Mouse (Mus musculus) T-helper 17 cell (primary cell): ENCODE measurements at regions not wholly inside any gene's neighbourhood (a gene's known extent, or its start where the extent isn't known, plus 50 kb on each side); places are given as distances from the start of the nearest gene placed in this dataset.

Experiments used
- in situ Hi-C, 2 experiments: fragments of 300-600 bp; cut with MboI, MseI; formaldehyde crosslinking; loops; 1 replicate in 1 of 2; 2 replicates in 1 of 2; pipeline ENCODE4 v1.15.1; 2025; ENCODE audit warnings: high pct_unique_total_duplicates in 2 of 2

DNA sequence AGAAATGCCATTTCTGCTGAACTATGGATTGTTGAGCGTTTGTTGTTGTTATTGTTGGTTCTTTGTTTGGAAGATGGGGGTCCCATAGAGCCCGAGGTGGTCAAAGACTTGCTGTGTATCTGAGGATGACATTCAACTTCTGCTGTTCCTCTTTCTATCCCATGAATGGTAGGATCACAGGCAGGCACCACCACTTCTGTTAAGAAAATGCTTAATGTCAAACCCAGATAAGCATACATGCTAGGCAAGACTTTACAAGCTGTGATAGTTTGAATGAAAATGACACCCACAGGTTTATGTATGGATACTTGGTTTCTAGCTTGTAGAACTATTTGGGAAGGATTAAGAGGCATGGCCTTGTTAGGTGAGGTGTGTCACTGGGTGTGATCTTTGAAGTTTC is 330.2 kb upstream of the Trib2 start:
- in situ Hi-C loops = no loop called here

DNA sequence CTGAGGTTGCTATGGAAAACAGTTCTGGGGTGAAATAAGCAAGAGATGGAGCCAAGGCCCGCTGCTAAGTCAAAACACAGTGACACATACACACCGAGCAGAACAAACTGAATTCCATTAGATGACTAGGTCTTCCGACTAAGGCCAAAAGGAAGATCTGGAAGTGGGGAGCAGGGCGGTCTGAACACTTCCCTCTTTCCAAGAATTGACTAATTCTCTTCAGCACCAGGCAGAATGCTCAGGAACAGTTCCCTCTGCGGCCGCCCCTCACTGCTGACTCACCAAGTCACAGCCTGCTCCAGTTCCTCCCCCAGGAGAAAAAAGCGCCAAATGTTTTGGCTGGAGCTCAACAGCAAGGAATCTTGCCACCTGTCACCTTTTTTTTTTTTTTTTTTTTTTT is 328.9 kb upstream of the Trib2 start:
- in situ Hi-C loops = no loop called here

DNA sequence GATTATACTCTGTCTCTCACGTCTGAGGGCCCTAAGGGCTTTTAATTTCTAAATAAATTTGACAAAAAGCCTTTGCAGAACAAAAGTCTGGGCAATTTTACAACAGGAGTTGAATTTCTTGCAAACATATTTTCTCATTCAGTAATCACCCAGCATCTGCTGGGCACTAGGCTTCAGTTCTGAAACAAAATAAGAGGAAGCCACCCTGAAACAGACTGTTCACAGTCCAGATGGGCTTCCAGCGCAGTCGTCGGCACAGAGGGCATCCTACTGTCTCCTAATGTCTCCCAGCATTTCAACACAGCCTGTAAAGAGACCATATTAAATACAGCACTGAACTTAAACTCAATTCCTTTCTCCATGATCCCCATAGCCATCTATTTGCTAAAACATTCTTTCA is 324.5 kb upstream of the Trib2 start:
- in situ Hi-C loops = no loop called here

DNA sequence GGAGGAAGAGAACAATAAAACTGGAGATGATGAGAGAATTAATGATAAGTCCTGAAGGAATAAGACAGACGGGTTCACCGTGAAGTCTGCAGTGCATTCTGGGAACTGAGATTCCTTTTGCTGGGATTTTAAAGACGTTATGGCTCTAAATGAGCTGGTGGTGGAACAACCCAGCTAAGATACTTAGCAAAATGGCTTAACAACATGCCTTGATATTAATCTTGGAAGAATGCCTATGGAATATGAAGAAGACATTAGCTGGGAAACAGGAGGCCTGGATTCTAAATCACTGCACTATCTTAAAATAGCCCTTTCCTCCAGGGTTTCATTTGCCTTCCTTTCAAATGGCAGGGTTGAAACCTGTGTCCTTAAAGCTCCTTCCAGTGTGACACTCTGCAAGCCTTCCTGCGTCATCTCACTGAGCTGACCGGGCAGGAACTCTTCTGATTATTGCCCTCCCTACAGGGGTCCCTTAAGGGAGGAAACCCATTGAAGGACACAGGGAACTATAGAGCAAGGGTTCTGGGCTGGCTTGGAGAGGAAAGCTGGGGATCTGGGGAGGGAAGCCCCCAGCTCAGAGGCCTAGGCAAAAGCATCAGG is 323.9 kb upstream of the Trib2 start:
- in situ Hi-C loops = no loop called here

DNA sequence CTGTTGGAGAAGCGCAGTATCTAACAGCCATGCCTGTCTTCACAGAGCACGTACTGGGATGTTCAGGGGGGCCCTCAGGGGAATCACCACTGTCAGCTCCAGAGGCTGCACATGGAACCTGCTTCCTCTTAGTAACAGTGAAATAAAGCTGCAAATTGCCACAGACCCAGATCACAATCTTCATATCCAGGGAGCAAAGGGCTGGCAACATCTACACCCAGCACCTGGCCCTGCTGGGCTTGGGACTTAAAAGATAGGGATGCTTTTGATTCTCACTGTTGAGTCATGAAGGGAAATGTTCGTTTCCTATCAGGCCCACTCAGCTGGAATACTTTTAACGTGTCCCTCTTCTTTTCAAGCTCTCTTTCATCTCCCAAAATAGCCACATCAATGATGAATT is 322.4 kb upstream of the Trib2 start:
- in situ Hi-C loops = no loop called here

DNA sequence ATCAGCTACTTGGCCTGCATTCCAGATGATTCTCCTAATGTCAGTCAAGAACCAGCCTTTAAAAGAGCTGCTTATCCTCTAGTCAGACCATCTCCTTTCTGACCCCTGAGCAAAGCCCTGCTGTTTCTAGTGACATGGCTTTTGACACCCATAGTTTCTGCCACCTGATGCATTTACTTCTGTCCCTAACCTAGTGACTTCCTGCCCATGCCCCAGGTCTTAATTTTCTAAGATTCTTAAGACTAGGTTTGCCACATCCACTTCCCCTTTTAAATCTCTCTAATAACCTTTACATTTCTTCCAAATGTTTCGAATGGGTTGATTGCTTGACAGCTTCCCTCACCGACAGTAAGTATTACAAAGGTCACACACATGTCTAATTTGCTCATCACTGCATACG is 321.1 kb upstream of the Trib2 start:
- in situ Hi-C loops = no loop called here

DNA sequence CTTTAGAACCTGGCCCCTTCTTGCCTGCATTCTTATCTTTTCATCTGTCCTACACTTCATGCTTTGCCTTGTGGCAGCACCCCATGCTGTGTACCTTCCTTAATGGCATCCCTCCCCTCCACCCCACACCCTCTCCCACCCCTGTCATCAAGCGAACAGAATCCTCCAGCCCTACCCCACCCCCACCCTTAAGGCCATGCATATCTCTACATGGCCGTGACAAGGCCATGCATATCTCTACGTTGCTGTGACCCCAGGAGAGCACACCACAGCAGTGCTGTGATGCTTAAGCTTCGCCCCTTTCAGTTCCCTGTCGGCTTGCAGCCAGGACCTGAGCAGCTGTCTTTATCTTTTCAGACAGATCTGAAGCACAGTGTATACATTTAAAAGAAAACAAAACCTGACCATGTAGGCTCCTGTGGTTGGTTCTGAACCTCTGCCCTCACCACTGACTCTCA is 319.5 kb upstream of the Trib2 start:
- in situ Hi-C loops = no loop called here

DNA sequence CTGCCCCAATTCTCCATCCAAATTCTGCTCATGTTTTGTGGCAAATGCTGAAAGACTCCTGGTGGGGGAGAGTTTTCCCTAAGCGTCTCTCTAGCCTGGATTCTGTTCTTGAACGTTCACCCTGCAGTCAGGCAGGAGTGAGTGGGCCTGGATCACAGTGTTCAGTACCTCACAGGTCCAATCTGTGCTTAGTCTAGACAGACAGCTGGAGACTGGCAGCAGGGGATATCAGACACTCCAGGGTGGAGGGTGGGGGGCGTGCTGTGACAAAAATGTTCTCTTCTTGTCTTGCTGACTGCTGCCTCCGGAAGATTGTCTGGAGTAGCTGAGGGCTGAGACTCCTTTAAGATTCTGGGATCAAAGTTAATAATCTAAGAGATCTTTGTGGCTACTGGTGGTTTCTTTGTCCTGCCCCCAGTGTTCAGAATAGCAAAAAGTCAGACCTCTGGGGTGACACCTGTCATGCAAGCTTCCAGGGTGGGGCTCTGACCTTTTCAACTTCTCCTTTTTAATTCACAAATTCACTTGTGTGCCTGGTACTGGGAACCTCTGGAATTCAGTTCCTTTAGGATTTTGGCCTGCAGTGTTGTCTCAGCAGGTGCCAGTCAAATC is 319.0 kb upstream of the Trib2 start:
- in situ Hi-C loops = no loop called here

DNA sequence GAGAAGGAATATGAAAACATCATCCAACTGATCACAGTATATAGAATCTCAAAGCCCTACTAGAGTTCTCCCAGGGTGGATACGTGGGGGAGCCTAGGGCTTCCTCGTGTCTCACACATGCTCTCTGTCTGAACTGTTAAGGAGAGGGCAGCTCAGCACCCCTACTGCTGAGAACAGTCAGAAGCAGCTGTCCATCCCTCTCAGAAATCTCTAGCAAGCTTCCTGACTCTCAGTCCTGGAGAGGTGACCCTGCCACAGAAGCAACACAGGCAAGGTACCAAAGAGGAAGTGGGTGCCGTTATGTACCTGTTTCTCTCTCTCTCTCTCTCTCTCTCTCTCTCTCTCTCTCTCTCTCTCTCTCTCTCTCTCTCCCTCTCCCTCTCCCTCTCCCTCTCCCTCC is 317.7 kb upstream of the Trib2 start:
- in situ Hi-C loops = no loop called here

DNA sequence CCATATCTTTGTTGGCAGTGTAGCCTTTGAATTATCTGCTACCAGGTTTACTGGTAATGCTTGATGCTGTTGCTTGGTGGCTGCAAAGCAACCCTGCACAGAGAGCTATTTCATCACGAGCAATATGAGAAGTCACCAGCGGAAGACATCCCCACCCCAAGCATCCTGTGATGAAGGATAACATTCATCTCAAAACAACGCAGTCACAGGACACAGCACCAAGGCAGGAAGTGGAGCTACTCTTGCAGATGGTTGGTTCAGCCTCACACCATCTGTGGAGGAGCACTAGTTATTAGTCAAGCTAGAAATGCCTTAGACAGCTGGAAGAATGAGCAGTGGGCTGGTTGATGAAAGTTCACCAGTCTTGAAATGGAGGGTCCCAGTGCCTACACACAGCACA is 316.5 kb upstream of the Trib2 start:
- in situ Hi-C loops = no loop called here

DNA sequence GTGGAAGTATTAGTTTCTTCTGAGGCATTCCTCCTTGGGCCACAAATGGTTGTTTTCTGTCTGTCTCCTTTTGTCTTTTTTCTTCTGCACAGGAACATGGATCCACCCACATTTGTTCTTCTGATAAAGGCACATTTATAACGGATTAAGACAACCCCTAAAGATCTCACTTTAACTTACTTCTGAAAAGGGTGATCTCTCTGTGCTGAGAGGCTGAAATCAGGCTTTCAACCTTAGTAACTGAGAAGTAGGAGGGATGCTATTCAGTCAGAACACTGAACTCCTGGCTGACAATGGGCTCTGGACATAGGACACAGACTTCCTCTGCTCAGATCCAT is 315.0 kb upstream of the Trib2 start:
- in situ Hi-C loops = no loop called here

DNA sequence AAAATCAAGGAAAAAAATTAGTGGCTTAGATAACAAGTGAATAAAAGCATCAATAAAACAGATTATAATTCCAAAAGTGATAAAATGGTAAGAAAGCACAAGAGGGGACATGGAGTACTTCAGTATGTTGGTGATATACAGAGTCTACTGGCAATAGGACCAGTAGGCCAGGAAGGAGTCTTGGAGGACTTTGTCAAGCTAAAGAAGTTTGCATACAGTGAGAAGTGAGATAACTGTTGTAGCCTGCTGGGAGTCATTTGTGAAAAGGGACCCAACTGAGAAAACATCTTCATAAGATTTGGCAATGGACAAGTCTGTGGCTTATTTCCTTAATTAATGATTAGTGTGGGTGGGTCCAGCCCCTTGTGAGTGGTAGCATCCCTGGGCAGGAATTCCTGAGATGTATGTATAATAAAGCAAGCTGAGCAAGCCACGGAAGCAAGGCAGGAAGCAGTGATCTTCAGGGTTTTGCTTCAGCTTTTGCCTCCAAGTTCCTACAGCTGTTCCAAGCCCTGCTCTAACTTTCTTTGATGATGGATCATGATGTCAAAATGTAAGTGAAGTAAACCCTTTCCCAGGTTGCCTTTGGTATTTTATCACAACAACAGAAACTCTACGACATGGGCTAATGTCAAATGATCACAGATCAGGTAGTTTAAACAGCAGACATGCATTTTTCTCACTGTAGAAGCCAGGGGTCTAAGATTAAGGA is 314.5 kb upstream of the Trib2 start:
- in situ Hi-C loops = no loop called here

DNA sequence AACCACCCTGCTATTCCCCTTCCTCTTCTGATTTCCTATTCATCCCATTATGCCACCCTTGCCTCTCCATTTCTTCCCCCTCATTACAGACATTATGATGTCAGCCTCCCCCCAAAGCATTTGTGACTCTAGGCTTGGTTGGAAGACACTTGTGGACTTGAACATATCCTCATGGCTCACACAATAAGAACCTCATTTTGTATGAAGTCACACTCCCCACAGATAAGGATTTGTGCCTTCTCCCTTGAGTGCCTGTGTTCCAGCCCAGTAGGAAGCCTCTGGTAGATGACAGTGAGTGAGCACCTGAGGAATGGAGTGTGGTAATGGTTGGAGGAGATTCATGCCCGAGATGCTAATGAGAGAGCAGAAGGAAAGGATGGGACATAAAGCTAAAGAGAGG is 313.9 kb upstream of the Trib2 start:
- in situ Hi-C loops = no loop called here

DNA sequence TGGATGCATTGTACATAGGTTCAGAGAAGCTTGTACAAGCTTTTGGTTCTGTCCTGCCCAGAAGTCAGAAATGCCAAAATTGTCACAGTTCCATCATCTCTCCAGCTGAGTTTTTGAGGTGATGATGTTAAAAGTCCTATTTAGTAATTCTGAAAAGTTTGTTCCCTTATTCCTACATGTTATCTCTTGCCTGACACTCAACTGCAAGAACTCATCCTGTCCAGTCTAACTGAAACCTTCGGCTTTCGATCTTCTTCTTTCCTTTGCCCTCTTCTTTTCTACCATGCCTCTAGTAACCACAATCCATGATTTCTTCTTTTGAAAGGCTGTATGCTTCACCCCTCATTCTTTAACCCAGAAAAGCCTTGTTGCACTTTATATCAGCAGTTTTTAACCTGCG is 313.2 kb upstream of the Trib2 start:
- in situ Hi-C loops = no loop called here

DNA sequence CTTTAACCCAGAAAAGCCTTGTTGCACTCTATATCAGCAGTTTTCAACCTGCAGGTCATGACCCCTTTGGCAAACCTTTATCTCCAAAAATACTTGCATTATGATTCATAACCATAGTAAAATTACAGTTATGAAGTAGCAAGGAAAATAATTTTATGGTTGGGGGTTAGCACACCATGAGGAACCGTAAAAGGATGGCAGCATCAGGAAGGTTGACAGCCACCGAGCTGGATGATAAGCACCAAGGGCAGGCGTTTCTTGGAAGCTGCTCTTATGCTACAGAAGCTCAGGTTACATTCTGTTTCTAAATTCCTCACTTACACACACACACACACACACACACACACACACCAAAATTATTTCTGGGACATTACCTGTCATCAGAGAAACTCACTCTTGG is 312.5 kb upstream of the Trib2 start:
- in situ Hi-C loops = no loop called here

DNA sequence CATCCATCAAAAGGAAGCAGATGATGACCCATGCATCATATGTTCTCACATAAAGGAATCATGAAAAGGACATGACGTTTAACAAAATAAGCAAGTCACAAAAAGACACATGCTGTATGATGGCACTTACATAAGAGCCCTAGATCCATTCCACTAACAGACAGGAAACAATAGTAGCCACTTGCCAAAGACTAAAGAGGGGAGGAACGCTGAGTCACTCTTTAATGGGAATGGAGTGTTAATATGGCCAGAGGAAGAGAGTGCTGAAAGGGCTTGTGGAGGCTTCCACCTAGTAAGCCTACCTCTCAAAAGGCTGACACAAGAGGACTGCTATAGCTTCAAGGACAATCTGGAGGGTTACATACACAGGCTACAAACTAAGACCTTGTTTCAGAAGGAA is 308.2 kb upstream of the Trib2 start:
- in situ Hi-C loops = no loop called here

DNA sequence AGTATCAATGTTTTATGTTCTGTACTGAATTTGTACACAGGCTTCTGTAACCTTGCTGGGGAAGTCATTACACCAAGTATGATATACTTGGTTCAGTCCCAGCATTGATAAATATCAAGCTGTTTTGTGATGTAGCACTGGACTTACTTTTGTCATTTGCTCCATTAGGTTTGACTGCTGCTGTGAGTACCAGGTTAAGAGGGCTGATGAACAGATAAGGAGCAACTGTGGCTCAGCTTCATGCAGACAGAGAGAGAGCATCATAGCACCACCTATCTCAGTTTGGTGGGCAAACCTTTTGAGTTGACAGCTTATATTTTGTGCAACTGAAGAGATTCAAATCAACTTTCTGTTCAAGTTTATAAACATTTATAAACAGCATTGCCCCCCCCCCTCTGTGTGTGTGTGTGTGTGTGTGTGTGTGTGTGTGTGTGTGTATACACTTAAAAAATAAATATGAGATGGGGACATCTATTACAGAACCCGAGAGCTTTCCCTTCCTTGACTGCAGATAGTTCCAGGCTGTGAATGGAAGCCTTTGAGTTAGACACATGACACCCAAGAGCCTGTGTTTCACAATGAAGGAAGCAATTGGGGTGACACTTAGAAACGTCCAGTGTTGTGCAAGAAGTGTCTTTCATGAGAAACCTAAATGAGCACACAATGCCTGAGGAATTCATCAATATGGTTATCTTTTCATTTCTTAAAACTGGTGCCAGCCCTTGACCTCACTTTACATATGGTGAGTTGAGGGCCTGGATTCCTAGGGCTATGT is 305.8 kb upstream of the Trib2 start:
- in situ Hi-C loops = no loop called here

DNA sequence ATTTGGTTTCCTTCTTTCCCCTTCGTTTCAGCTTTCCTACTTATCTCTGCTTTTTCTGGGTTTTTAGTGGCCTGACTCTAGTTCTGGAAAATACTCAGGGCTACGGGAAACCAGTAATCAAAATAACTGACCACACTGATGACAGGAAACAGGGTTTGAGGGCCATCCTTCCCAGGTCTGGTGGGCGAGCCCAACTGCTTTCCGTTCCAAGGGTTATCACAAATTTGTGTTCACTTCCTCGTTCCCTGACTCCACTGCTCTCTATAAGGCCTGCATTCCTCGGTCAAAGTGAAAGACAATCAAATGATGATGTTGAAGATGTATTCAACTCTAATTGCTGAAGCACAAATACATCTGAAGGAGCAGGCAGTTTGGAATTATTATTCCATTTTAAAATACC is 305.1 kb upstream of the Trib2 start:
- in situ Hi-C loops = no loop called here

DNA sequence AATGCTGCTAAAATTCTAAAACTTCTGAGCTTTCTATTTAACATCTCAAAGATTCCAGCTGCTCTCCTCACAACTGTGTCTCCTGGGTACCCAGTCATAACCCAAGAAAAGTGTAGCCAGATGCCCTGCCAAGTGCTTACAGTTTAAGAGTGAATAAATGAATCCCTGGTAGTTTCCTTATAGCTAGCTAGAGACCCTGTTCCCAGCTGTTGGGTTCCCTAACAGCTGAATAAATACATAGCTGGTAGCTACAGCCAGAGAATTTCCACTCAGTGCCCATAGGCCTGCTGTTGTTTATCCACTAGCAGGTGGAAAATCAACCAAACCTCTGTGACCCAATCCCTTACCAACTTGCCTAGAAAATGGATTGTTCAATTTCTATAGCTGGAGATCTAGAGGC is 302.0 kb upstream of the Trib2 start:
- in situ Hi-C loops = no loop called here

DNA sequence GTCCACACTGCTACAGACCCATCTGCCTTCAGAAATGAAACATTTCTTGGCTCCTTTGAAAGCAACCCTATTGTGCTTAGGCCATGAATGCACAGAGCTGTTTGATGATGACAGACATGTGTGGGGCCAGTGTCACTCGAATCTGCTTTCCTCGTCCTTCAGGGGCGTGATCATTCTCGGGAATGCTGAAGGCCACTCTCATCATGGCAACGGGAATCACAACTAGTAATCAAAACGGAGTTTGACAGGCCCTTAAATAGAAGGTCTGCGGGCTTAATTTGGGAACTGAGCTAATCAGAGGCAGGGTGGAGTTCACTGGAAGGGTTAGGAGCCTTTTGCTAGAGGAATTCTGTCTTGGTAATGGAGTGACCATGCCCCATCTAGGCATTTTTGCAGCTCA is 290.2 kb upstream of the Trib2 start:
- in situ Hi-C loops = no loop called here

DNA sequence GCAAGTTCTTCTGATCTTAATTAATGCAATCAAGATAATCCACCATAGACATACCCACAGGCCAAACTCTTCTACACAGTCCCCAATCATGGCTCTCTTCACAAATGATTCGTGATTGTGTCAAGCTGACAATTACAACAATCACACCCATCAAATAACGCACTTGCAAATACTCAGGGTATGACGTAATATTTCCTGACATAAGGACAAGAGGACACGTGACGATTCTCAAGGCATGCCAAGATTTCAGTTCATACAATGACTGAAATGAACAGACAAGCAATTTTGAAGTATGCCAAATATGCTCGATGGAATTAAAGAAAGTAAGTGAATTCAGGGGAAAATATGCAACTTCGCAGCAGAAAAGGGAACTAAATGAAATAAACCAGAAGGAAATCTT is 282.1 kb upstream of the Trib2 start:
- in situ Hi-C loops = no loop called here

DNA sequence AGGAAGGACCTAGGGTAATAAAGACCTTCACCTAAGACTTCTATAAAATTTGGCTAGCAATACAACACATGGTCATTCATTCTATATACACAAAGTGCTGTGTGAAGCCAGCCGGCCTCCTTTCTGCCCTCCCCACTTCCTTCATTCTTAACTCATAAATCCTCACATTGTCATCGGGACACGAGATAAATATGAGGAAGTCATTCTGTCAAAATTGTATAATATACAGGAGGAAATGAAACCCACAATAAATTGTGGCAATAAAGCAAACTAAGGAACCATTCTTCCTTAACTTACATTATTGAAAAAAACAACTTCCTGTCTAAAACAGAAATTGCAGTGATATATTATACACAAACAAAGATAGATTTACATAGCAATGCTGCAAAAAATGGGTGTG is 275.9 kb upstream of the Trib2 start:
- in situ Hi-C loops = no loop called here

DNA sequence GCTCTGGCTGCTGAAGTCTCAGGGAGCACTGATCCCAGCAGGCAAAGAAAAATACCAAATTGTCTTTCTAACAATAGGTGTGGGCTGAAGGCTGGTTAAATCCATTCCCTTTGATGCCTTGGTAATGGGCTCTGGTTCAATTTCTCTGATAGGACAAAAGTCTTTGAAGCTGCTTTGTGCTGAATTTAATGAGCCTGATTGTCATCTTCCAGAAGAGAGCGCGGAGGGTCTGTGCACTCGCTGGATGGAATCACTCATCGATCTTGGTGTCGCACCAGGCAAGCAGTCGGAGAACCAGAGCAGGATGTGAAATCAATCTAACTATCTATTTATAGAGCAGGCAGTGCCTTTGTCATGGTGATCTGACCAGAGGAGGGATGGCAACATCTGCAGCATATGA is 274.6 kb upstream of the Trib2 start:
- in situ Hi-C loops = no loop called here
